Mouse (Mus musculus) MEL (cell line): ENCODE results near the gene E2f2. TPM values are rescaled to one million over a fixed set of nuclear protein-coding genes. Genes with fewer than 3 reads are reported as not detected.

Experiments used
- DNase-seq: peaks from one replicate; pipeline ENCODE4 v3.0.0; 2011; ENCODE audit warnings: low read depth, low spot score
- H3K27ac ChIP-seq: 2 replicates; pipeline ENCODE4 v1.5.1; 2012; ENCODE audit warnings: low read depth, mild to moderate bottlenecking, control low read depth, low read length, moderate library complexity; ENCODE audit not compliant: control insufficient read depth
- H3K27me3 ChIP-seq, 2 experiments: fragments of 150-350 bp in 1 of 2; sonication (generic) in 1 of 2; 2 replicates each; pipeline ENCODE4 v1.6.1; 2012; ENCODE audit warnings: low read length in 2 of 2, mild to moderate bottlenecking in 2 of 2, improper control_type of control experiment in 1 of 2, moderate library complexity in 1 of 2; ENCODE audit not compliant: insufficient read depth in 2 of 2, control insufficient read depth in 1 of 2
- H3K36me3 ChIP-seq, 2 experiments: 2 replicates each; pipeline ENCODE4 v1.6.1; 2012 to 2014; ENCODE audit warnings: low read length in 2 of 2, improper control_type of control experiment in 1 of 2, inconsistent platforms in 1 of 2, mild to moderate bottlenecking in 1 of 2; ENCODE audit not compliant: insufficient read depth in 2 of 2, control insufficient read depth in 1 of 2
- H3K4me1 ChIP-seq, 2 experiments: fragments of 150-350 bp in 1 of 2; sonication (generic) in 1 of 2; 2 replicates each; pipeline ENCODE4 v1.6.1; 2012; ENCODE audit warnings: low read length in 2 of 2, improper control_type of control experiment in 1 of 2, mild to moderate bottlenecking in 1 of 2; ENCODE audit not compliant: insufficient read depth in 2 of 2, control insufficient read depth in 1 of 2
- H3K4me3 ChIP-seq, 2 experiments: fragments of 150-350 bp in 1 of 2; sonication (generic) in 1 of 2; 2 replicates each; pipeline ENCODE4 v1.5.1; 2012; ENCODE audit warnings: low read depth in 2 of 2, low read length in 2 of 2, mild to moderate bottlenecking in 2 of 2, moderate library complexity in 2 of 2, control low read depth in 1 of 2, improper control_type of control experiment in 1 of 2; ENCODE audit not compliant: control insufficient read depth in 1 of 2, insufficient read depth in 1 of 2
- H3K79me2 ChIP-seq: 2 replicates; pipeline ENCODE4 v1.6.1; 2012; ENCODE audit warnings: mild to moderate bottlenecking, low read length, moderate library complexity; ENCODE audit not compliant: control insufficient read depth, poor library complexity, insufficient read depth
- H3K9ac ChIP-seq: 2 replicates; pipeline ENCODE4 v1.6.1; 2012; ENCODE audit warnings: low read depth, mild to moderate bottlenecking, control low read depth, low read length, moderate library complexity; ENCODE audit not compliant: control insufficient read depth, poor library complexity, severe bottlenecking
- H3K9me3 ChIP-seq: fragments of 150-350 bp; sonication (generic); replicated peaks from 2 replicates; pipeline ENCODE4 v1.6.1; 2012; ENCODE audit warnings: mild to moderate bottlenecking, low read length, improper control_type of control experiment, moderate library complexity; ENCODE audit not compliant: insufficient read depth
- BHLHE40 ChIP-seq: IDR thresholded peaks from 2 replicates; pipeline ENCODE4 v1.6.1; 2012; ENCODE audit warnings: low read depth, mild to moderate bottlenecking, inconsistent platforms, low read length, improper control_type of control experiment, borderline replicate concordance
- CHD1 ChIP-seq: IDR thresholded peaks from 2 replicates; pipeline ENCODE4 v1.6.1; 2012; ENCODE audit warnings: low read depth, mild to moderate bottlenecking, inconsistent platforms, low read length, improper control_type of control experiment
- CHD2 ChIP-seq: IDR thresholded peaks from 2 replicates; pipeline ENCODE4 v1.6.1; 2011; ENCODE audit warnings: low read length, improper control_type of control experiment
- ELF1 ChIP-seq: IDR thresholded peaks from 2 replicates; pipeline ENCODE4 v1.6.1; 2014; ENCODE audit warnings: low read depth, mild to moderate bottlenecking, inconsistent platforms, low read length, improper control_type of control experiment, moderate library complexity
- EP300 ChIP-seq, 2 experiments: IDR thresholded peaks; 2 replicates each; pipeline ENCODE4 v1.6.1; 2011; ENCODE audit warnings: improper control_type of control experiment in 2 of 2, low read length in 2 of 2, low read depth in 1 of 2, mild to moderate bottlenecking in 1 of 2
- ETS1 ChIP-seq: IDR thresholded peaks from 2 replicates; pipeline ENCODE4 v1.6.1; 2012; ENCODE audit warnings: low read depth, mild to moderate bottlenecking, inconsistent platforms, low read length, improper control_type of control experiment, moderate library complexity
- GABPA ChIP-seq: IDR thresholded peaks from 2 replicates; pipeline ENCODE4 v1.6.1; 2012; ENCODE audit warnings: low read depth, mild to moderate bottlenecking, inconsistent platforms, low read length, improper control_type of control experiment, moderate library complexity
- JUND ChIP-seq: IDR thresholded peaks from 2 replicates; pipeline ENCODE4 v1.6.1; 2011; ENCODE audit warnings: low read depth, mild to moderate bottlenecking, improper control_type of control experiment, low read length
- KAT2A ChIP-seq: conservative IDR thresholded peaks from 2 replicates; pipeline ENCODE4 v1.6.1; 2012; ENCODE audit warnings: low read depth, low read length, improper control_type of control experiment, inconsistent platforms
- MAFK ChIP-seq: IDR thresholded peaks from 2 replicates; pipeline ENCODE4 v1.6.1; 2011; ENCODE audit warnings: low read depth, mild to moderate bottlenecking, low read length, improper control_type of control experiment, borderline replicate concordance
- MEF2A ChIP-seq: IDR thresholded peaks from 2 replicates; pipeline ENCODE4 v1.6.1; 2014; ENCODE audit warnings: low read depth, mild to moderate bottlenecking, inconsistent platforms, low read length, improper control_type of control experiment; ENCODE audit not compliant: poor library complexity, insufficient replicate concordance, severe bottlenecking; ENCODE audit errors: extremely low read depth
- MXI1 ChIP-seq: IDR thresholded peaks from 2 replicates; pipeline ENCODE4 v1.6.1; 2011; ENCODE audit warnings: mild to moderate bottlenecking, low read depth, low read length, improper control_type of control experiment
- NELFE ChIP-seq: IDR thresholded peaks from 2 replicates; pipeline ENCODE4 v1.6.1; 2011; ENCODE audit warnings: low read depth, low read length, improper control_type of control experiment
- NRF1 ChIP-seq: IDR thresholded peaks from 2 replicates; pipeline ENCODE4 v1.6.1; 2014; ENCODE audit warnings: low read depth, mild to moderate bottlenecking, inconsistent platforms, low read length, improper control_type of control experiment, moderate library complexity; ENCODE audit not compliant: poor library complexity, insufficient read depth, severe bottlenecking
- POLR2A ChIP-seq, 2 experiments: IDR thresholded peaks; 2 replicates each; pipeline ENCODE4 v1.6.1; 2011 to 2012; ENCODE audit warnings: low read length in 2 of 2, mild to moderate bottlenecking in 2 of 2, control low read depth in 1 of 2, improper control_type of control experiment in 1 of 2, low read depth in 1 of 2, moderate library complexity in 1 of 2; ENCODE audit not compliant: control insufficient read depth in 1 of 2, insufficient read depth in 1 of 2, poor library complexity in 1 of 2
- POLR2AphosphoS5 ChIP-seq: IDR thresholded peaks from 2 replicates; pipeline ENCODE4 v1.6.1; 2012; ENCODE audit warnings: low read depth, borderline replicate concordance, mild to moderate bottlenecking, inconsistent platforms, low read length, moderate library complexity, mixed read lengths
- RCOR1 ChIP-seq: IDR thresholded peaks from 2 replicates; pipeline ENCODE4 v1.6.1; 2012; ENCODE audit warnings: low read depth, mild to moderate bottlenecking, inconsistent platforms, low read length, improper control_type of control experiment
- SIN3A ChIP-seq: IDR thresholded peaks from 2 replicates; pipeline ENCODE4 v1.6.1; 2012; ENCODE audit warnings: low read length, improper control_type of control experiment, inconsistent platforms
- TAL1 ChIP-seq: IDR thresholded peaks from 2 replicates; pipeline ENCODE4 v1.6.1; 2012; ENCODE audit warnings: mild to moderate bottlenecking, inconsistent platforms, low read length, moderate library complexity, mixed read lengths
- TBP ChIP-seq: IDR thresholded peaks from 2 replicates; pipeline ENCODE4 v1.8.0; 2011; ENCODE audit warnings: low read depth, low read length, improper control_type of control experiment
- UBTF ChIP-seq: IDR thresholded peaks from 2 replicates; pipeline ENCODE4 v1.6.1; 2012; ENCODE audit warnings: low read depth, mild to moderate bottlenecking, inconsistent platforms, low read length, improper control_type of control experiment, moderate library complexity, borderline replicate concordance; ENCODE audit not compliant: insufficient read depth
- USF2 ChIP-seq, 2 experiments: IDR thresholded peaks; 2 replicates each; pipeline ENCODE4 v1.6.1; 2011 to 2012; ENCODE audit warnings: improper control_type of control experiment in 2 of 2, low read length in 2 of 2, borderline replicate concordance in 1 of 2, inconsistent platforms in 1 of 2, low read depth in 1 of 2, mild to moderate bottlenecking in 1 of 2; ENCODE audit not compliant: insufficient read depth in 1 of 2
- ZC3H11A ChIP-seq: IDR thresholded peaks from 2 replicates; pipeline ENCODE4 v1.6.1; 2012; ENCODE audit warnings: low read depth, mild to moderate bottlenecking, inconsistent platforms, low read length, improper control_type of control experiment
- polyA plus RNA-seq, 2 experiments: library from polyadenylated mRNA; stranded (reverse) in 1 of 2; unstranded in 1 of 2; fragments of >175 nt in 1 of 2; fragments of >200 nt in 1 of 2; gene quantifications; 2 replicates each; pipeline versions ENCODE4 v1.2.1 to v1.2.4; 2012; ENCODE audit warnings: low replicate concordance in 2 of 2, low read depth in 1 of 2; ENCODE audit not compliant: insufficient read length in 2 of 2, insufficient read depth in 1 of 2, missing spikeins in 1 of 2
- total RNA-seq: library from RNA; depleted of rRNA; stranded (reverse); fragments of 300-350 nt; gene quantifications from 2 replicates; pipeline ENCODE4 v1.2.3, GENCODE M21; 2012

Gene E2f2
- total and polyA plus RNA-seq, 3 experiments: 11.2 to 25.4 TPM; not detected in 1

DNA sequence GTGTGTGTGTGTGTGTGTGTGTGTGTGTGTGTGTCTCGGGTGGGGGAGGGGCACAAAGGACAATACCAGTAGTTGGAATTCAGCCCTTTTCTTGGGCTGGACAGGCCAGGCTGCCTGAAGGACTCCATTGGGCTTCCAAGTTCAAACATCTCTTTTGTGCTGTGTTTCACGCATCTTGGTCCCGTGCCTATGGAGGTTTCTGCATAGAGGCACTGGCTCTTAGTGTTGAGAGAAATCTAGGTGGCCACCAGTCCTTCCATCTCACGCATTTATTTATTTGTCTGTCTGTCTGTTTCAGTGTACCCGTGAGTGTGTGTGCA is 52.0 kb downstream of the E2f2 start:
- H3K36me3 ChIP-seq: no peaks in the 10 kb centered on the region
- H3K27me3 ChIP-seq: peaks cover 0 to 3% of the 10 kb centered on the region in 2 experiments; a peak in 2 of 4 replicates
- no peak overlapping the region for H3K27ac ChIP-seq
- no peaks in the 10 kb centered on the region for H3K4me1 ChIP-seq
- H3K9me3 ChIP-seq: no peaks in the 10 kb centered on the region
- H3K4me3 ChIP-seq: no peak overlapping the region
- no peaks in the 10 kb centered on the region for H3K79me2 ChIP-seq
- TF ChIP-seq POLR2A (IDR thresholded peaks at IDR 0.05; ENCODE audit: control insufficient read depth in 1 of 2, insufficient read depth in 1 of 2, low read depth in 1 of 2, low read length in 2 of 2, poor library complexity in 1 of 2) (no peak), EP300 (IDR thresholded peaks at IDR 0.05; ENCODE audit: low read depth in 1 of 2, low read length in 2 of 2) (no peak), MXI1 (no peak), CHD1 (no peak), ELF1 (no peak), UBTF (no peak), BHLHE40 (no peak), KAT2A (no peak)
- DNase-seq: no peak
- H3K9ac ChIP-seq: no peak overlapping the region

DNA sequence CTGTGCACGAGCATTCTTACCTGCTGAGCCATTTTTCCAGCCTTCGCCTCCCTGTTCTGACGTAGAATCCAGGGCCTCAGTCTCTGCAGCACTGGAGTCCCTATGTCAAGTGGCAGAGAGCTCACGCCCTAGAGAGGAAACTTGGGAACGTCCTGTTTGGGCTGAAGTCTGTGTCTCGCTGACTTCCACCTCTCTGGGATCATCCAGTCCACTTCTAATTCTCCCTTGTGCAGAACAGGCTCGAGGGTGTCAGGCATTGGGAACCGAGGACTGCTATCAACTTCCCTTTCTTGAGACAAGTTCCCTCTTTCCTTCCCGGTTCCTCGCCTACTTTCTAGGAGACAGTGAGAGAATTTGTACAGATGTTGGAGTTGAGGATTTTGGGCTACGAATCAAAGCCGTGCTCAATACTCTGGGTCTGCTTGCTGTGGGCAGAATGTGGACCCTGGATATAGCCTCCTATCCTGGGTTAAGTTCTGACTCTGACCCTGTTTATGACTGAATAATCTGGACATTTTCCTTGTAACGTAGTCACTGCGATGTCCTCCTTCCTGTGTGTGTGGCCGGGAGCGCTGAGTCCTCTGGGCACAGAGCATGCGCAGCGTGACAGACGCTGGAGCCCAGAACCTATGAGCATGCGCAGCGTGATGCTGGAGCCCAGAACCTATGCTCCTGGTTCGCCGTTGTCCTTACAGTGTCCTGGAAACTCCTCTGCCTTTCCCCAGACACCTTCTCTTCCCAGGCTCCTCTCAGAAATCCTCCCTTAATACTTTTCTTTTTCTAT is 52.7 kb downstream of the E2f2 start:
- DNase-seq: peak; percentile 49
- Histone ChIP-seq H3K27ac (no peak overlapping the region), H3K4me3 (peak overlapping the region; percentile 30 to 35; a peak in 3 of 4 replicates), H3K9me3 (no peaks in the 10 kb centered on the region), H3K27me3 (peaks cover 0 to 3% of the 10 kb centered on the region in 2 experiments; a peak in 3 of 4 replicates), H3K9ac (peak overlapping the region; percentile 29; the same call in 1 of the 2 replicates), H3K36me3 (no peaks in the 10 kb centered on the region), H3K79me2 (no peaks in the 10 kb centered on the region), H3K4me1 (no peaks in the 10 kb centered on the region)
- TF ChIP-seq NELFE (peak; percentile 30; the same call in 1 of the 2 replicates), NRF1 (peak; percentile 89), JUND (no peak), POLR2A (IDR thresholded peaks at IDR 0.05; ENCODE audit: control insufficient read depth in 1 of 2, insufficient read depth in 1 of 2, low read depth in 1 of 2, low read length in 2 of 2, poor library complexity in 1 of 2) (peak in 1 of 2 experiments; percentile 33; a peak in 1 of 4 replicates)

DNA sequence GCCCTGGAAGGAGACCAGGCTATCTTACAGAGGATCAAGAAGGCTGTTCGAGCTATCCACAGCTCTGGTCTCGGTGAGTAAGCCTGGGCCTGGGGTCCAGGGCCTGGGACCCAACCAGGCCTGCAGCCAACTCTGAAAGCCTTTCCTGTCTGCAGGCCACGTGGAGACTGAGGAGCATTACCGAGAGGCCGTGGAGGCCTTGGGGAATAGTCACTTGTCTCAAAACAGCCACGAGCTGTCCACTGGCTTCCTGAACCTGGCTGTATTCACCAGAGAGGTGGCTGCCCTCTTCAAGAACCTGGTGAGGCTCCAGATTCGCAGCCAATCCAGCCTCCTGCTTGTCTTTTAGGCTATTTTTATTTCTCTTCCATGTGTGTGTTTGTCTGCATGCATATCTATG is 55.2 kb downstream of the E2f2 start:
- no peaks in the 10 kb centered on the region for H3K4me1 ChIP-seq
- no peak overlapping the region for H3K27ac ChIP-seq
- H3K4me3 ChIP-seq: no peak overlapping the region
- no peak overlapping the region for H3K9ac ChIP-seq
- no peak for DNase-seq
- H3K27me3 ChIP-seq: no peaks in the 10 kb centered on the region; a peak in 1 of 4 replicates
- H3K36me3 ChIP-seq: no peaks in the 10 kb centered on the region
- no peaks in the 10 kb centered on the region for H3K79me2 ChIP-seq
- H3K9me3 ChIP-seq: no peaks in the 10 kb centered on the region
- no peak for TF ChIP-seq CHD2
- TF ChIP-seq MEF2A: no peak
- no peak for TF ChIP-seq POLR2A (IDR thresholded peaks at IDR 0.05; ENCODE audit: control insufficient read depth in 1 of 2, insufficient read depth in 1 of 2, low read depth in 1 of 2, low read length in 2 of 2, poor library complexity in 1 of 2)
- no peak for TF ChIP-seq ZC3H11A
- no peak for TF ChIP-seq TAL1
- TF ChIP-seq NRF1: no peak
- no peak for TF ChIP-seq TBP
- no peak for TF ChIP-seq GABPA
- TF ChIP-seq RCOR1: no peak
- no peak for TF ChIP-seq MAFK
- TF ChIP-seq EP300 (IDR thresholded peaks at IDR 0.05; ENCODE audit: low read depth in 1 of 2, low read length in 2 of 2): no peak
- no peak for TF ChIP-seq USF2 (IDR thresholded peaks at IDR 0.05; ENCODE audit: borderline replicate concordance in 1 of 2, insufficient read depth in 1 of 2, low read depth in 1 of 2, low read length in 2 of 2)
- no peak for TF ChIP-seq ETS1
- no peak for TF ChIP-seq KAT2A
- TF ChIP-seq SIN3A: no peak
- TF ChIP-seq POLR2AphosphoS5: no peak
